ENCODE assay signal across 8 mouse cellular contexts in genomic region chr9:113932501-113932900, GRCm38 (mm10). TPM values are rescaled to one million over a fixed set of nuclear protein-coding genes. Genes with fewer than 3 reads are reported as not detected.
A peak's percentile ranks its signal among the peaks of the same experiment; 100 is the strongest.
DNase-seq lines count a peak whose midpoint lies in the region; ATAC-seq and TF ChIP-seq lines count a peak whose summit lies in the region.

No protein-coding gene starts in this region.

- H3K4me1 ChIP-seq in heart, embryonic 13.5 days, result peaks cover 56% of the 10 kb centered on the region
- peaks cover 27% of the 10 kb centered on the region for H3K4me1 ChIP-seq in limb, embryonic 10.5 days
- H3K4me1 ChIP-seq in neural tube, embryonic 15.5 days, result peaks cover 38% of the 10 kb centered on the region

- DNase-seq in layer of hippocampus, adult 2 months (ENCODE audit: low spot score in 2 of 2), result no peak
- no peak for DNase-seq in layer of hippocampus, adult 9-11 months
- peak; percentile 23 for DNase-seq in adrenal gland, postnatal 10 days
- DNase-seq in limb, embryonic 10.5 days (ENCODE audit: low spot score), result no peak
- DNase-seq in layer of hippocampus, adult 18-20 months (ENCODE audit: low spot score in 2 of 2), result no peak

- no peak for TF ChIP-seq CTCF in layer of hippocampus, adult 2 months (conservative IDR thresholded peaks at IDR 0.05)

- H3K9ac ChIP-seq in heart, embryonic 13.5 days, result peak overlapping the region; percentile 99
- H3K9ac ChIP-seq in neural tube, embryonic 15.5 days (replicated peaks), result peak overlapping the region; percentile 93

- no peaks in the 10 kb centered on the region for H3K36me3 ChIP-seq in heart, embryonic 13.5 days
- no peaks in the 10 kb centered on the region for H3K36me3 ChIP-seq in limb, embryonic 10.5 days
- H3K36me3 ChIP-seq in neural tube, embryonic 15.5 days, result no peaks in the 10 kb centered on the region

- no peaks in the 10 kb centered on the region for H3K27me3 ChIP-seq in heart, embryonic 13.5 days (replicated peaks)
- no peaks in the 10 kb centered on the region for H3K27me3 ChIP-seq in limb, embryonic 10.5 days (ENCODE audit: low read depth, poor library complexity, severe bottlenecking)
- H3K27me3 ChIP-seq in neural tube, embryonic 15.5 days (replicated peaks), result no peaks in the 10 kb centered on the region

- ATAC-seq in heart, embryonic 13.5 days (ENCODE audit: extremely low read depth, insufficient number of reproducible peaks, low FRiP score, low TSS enrichment), result no peak
- no peak for ATAC-seq in neural tube, embryonic 15.5 days (ENCODE audit: low FRiP score)
- ATAC-seq in cerebellum, adult (ENCODE audit: insufficient number of reproducible peaks, low FRiP score, low TSS enrichment), result no peak

- H3K27ac ChIP-seq in layer of hippocampus, adult 2 months, result 0 out of 2 replicates have a peak overlapping the region, but pooled peaks have one; percentile 84
- peak overlapping the region; percentile 93 for H3K27ac ChIP-seq in heart, embryonic 13.5 days (replicated peaks)
- H3K27ac ChIP-seq in limb, embryonic 10.5 days, result peak overlapping the region; percentile 94
- peak overlapping the region; percentile 95; the same call in 1 of the 2 replicates for H3K27ac ChIP-seq in neural tube, embryonic 15.5 days (replicated peaks)

- peak overlapping the region; percentile 90 for H3K4me2 ChIP-seq in heart, embryonic 13.5 days
- peak overlapping the region; percentile 89 for H3K4me2 ChIP-seq in neural tube, embryonic 15.5 days

- H3K4me3 ChIP-seq in layer of hippocampus, adult 2 months, result peak overlapping the region; percentile 70
- peak overlapping the region; percentile 99 for H3K4me3 ChIP-seq in heart, embryonic 13.5 days
- peak overlapping the region; percentile 97 for H3K4me3 ChIP-seq in limb, embryonic 10.5 days
- peak overlapping the region; percentile 93 for H3K4me3 ChIP-seq in neural tube, embryonic 15.5 days (replicated peaks)

- no peaks in the 10 kb centered on the region for H3K9me3 ChIP-seq in heart, embryonic 13.5 days
- H3K9me3 ChIP-seq in limb, embryonic 10.5 days (replicated peaks), result no peaks in the 10 kb centered on the region
- H3K9me3 ChIP-seq in neural tube, embryonic 15.5 days (replicated peaks), result no peaks in the 10 kb centered on the region

- 10% methylated on average over 11 of the region's 11 CpGs for WGBS in heart, embryonic 13.5 days
- WGBS in limb, embryonic 10.5 days, result 31% methylated on average over 11 of the region's 11 CpGs
- WGBS in neural tube, embryonic 15.5 days, result 25% methylated on average over 11 of the region's 11 CpGs

RNA-seq across cellular contexts. Expression of gene Ubp1, which starts 1.8 kb away (rescaled TPM):
- total RNA-seq in layer of hippocampus, adult 2 months (2021), result 10 to 100 TPM; 77.0 to 91.3 TPM
- total RNA-seq in adrenal gland, postnatal 10 days (2021), result 10 to 100 TPM; 42.2 to 59.4 TPM
- polyA plus RNA-seq in heart, embryonic 13.5 days (2015; fragmentation: Nextera tagmentation; extraction: Ambion mirVana), result 21.1 and 22.2 TPM in 2 replicates
- 41.7 and 43.6 TPM in 2 replicates for polyA plus RNA-seq in limb, embryonic 10.5 days (2016; fragmentation: Nextera tagmentation; extraction: Ambion mirVana)
- 28.3 and 29.9 TPM in 2 replicates for polyA plus RNA-seq in neural tube, embryonic 15.5 days (2015; fragmentation: Nextera tagmentation; extraction: Ambion mirVana)
- 10 to 100 TPM; 69.6 to 71.2 TPM for total RNA-seq in layer of hippocampus, adult 18-20 months (2021)
